Mouse (Mus musculus) heart, embryonic 16.5 days (tissue): ENCODE measurements around the gene Ap3b1. TPM values are rescaled to one million over a fixed set of nuclear protein-coding genes. Genes with fewer than 3 reads are reported as not detected.
"Not testable (repeated sequence)": the region's sequence is repeated elsewhere in the genome, so short reads cannot be mapped to it uniquely, and the experiment has no call there.

ENCODE experiments used
- ATAC-seq: fragments of 200-750 bp; cut with Nextera tagmentation; replicated peaks from 2 replicates; pipeline ENCODE4 v1.8.0; 2017; ENCODE audit warnings: moderate number of reproducible peaks; ENCODE audit not compliant: insufficient read depth, low FRiP score; ENCODE audit errors: extremely low read depth
- H3K27ac ChIP-seq: fragments of 300-500 bp; sonication (generic); 2 replicates; pipeline ENCODE4 v1.5.1; 2014; ENCODE audit warnings: mild to moderate bottlenecking, low read length, control low read depth, moderate library complexity
- H3K27me3 ChIP-seq: fragments of 300-500 bp; sonication (generic); 2 replicates; pipeline ENCODE4 v1.6.1; 2014; ENCODE audit warnings: low read length, mixed read lengths; ENCODE audit not compliant: control insufficient read depth, insufficient read depth
- H3K36me3 ChIP-seq: fragments of 300-500 bp; sonication (generic); 2 replicates; pipeline ENCODE4 v1.6.1; 2014; ENCODE audit not compliant: control insufficient read depth, insufficient read depth
- H3K4me1 ChIP-seq: fragments of 300-500 bp; sonication (generic); 2 replicates; pipeline ENCODE4 v1.6.1; 2014; ENCODE audit warnings: low read length, mixed read lengths; ENCODE audit not compliant: control insufficient read depth, insufficient read depth
- H3K4me2 ChIP-seq: fragments of 300-500 bp; sonication (generic); 2 replicates; pipeline ENCODE4 v1.6.1; 2014; ENCODE audit warnings: low read depth, mild to moderate bottlenecking, control low read depth, low read length
- H3K4me3 ChIP-seq: fragments of 300-500 bp; sonication (generic); 2 replicates; pipeline ENCODE4 v1.5.1; 2014; ENCODE audit warnings: mild to moderate bottlenecking, control low read depth, low read length
- H3K9ac ChIP-seq: fragments of 300-500 bp; sonication (generic); 2 replicates; pipeline ENCODE4 v1.6.1; 2014; ENCODE audit warnings: low read length, control low read depth
- H3K9me3 ChIP-seq: fragments of 300-500 bp; sonication (generic); replicated peaks from 2 replicates; pipeline ENCODE4 v1.6.1; 2016; ENCODE audit warnings: low read length; ENCODE audit not compliant: control insufficient read depth
- WGBS: fragments of 180-500 bp; shearing (Covaris S2); extraction: QIAGEN DNeasy Blood & Tissue Kit; methylation state at CpG from one replicate; pipeline ENCODE4 v1.1.7; 2014; 5-methylcytosine and 5-hydroxymethylcytosine counted together
- polyA plus RNA-seq: library from polyadenylated mRNA; unstranded; fragments of >200 nt; fragmentation: Nextera tagmentation; extraction: Ambion mirVana; gene quantifications from 2 replicates; pipeline ENCODE4 v1.2.1, GENCODE M21; 2015

Gene Ap3b1
- polyA plus RNA-seq, 1 experiment from 2014 or later = 33.3 TPM

DNA sequence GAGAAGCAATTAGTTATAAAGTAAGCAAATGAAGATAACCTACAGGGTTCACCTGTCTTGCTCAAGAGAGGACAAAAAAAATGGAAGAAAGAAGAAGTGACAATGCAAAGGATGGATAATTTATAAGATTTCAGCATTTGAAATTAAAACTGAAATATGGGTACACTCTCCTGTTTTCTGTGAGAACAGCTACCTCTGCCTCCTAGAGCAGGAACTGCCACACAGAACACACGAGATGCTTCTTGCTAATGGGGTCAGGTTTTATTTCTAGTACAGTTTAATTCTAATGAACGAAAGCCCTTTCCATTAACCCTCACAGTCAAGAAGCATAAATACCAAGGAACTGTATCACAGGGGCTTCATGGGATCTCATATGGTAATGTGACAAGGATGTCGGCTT lies 20.4 kb upstream of the Ap3b1 start:
- Histone ChIP-seq H3K27ac (no peak overlapping the region), H3K9me3 (no peaks in the 10 kb centered on the region; the same call in 1 of the 2 replicates), H3K4me1 (no peaks in the 10 kb centered on the region), H3K36me3 (no peaks in the 10 kb centered on the region), H3K4me2 (no peak overlapping the region), H3K27me3 (no peaks in the 10 kb centered on the region), H3K9ac (no peak overlapping the region), H3K4me3 (no peak overlapping the region)
- ATAC-seq = no peak
- WGBS = 63% methylated on average over 3 of the region's 3 CpGs

DNA sequence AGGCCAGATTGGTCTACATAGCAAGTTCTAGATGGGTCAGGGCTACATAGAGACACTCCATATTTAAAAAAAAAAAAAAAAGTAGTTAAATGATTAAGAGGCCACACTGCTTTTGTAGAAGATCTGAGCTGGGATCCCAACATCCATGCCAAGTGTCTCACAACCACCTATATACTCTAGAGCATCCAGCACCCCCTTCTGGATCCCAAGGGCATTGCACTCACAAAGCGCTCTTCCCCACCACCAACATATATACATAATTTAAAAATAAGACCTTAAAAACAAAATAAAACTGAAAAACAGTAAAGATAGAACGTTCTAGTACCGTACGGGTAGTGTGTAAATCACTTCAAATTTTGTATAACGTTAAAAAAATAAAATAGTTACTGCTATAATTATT lies 15.6 kb upstream of the Ap3b1 start:
- WGBS = 91% methylated on average over 5 of the region's 5 CpGs
- no peaks in the 10 kb centered on the region for H3K4me1 ChIP-seq
- H3K9ac ChIP-seq = no peak overlapping the region
- no peak overlapping the region for H3K27ac ChIP-seq
- no peaks in the 10 kb centered on the region; the same call in 1 of the 2 replicates for H3K9me3 ChIP-seq
- H3K36me3 ChIP-seq = no peaks in the 10 kb centered on the region
- ATAC-seq = no peak
- H3K27me3 ChIP-seq = no peaks in the 10 kb centered on the region
- no peak overlapping the region for H3K4me2 ChIP-seq
- H3K4me3 ChIP-seq = no peak overlapping the region

GRCm38 (mm10) chr13:94344600-94344999 lies 14.2 kb upstream of the Ap3b1 start:
- H3K27ac ChIP-seq, H3K36me3 ChIP-seq, H3K9ac ChIP-seq, H3K4me2 ChIP-seq, H3K4me1 ChIP-seq, H3K9me3 ChIP-seq, ATAC-seq, H3K27me3 ChIP-seq, H3K4me3 ChIP-seq: not testable (repeated sequence)
- WGBS = 91% methylated on average over 14 of the region's 14 CpGs

GRCm38 (mm10) chr13:94354584-94354983 lies 4.2 kb upstream of the Ap3b1 start:
- H3K27ac ChIP-seq = no peak overlapping the region
- H3K4me2 ChIP-seq = no peak overlapping the region
- H3K4me1 ChIP-seq = peaks cover 8% of the 10 kb centered on the region
- H3K9ac ChIP-seq = no peak overlapping the region
- no peak for ATAC-seq
- H3K27me3 ChIP-seq = no peaks in the 10 kb centered on the region
- no peak overlapping the region for H3K4me3 ChIP-seq
- WGBS = 56% methylated on average over 3 of the region's 3 CpGs
- peaks cover 4% of the 10 kb centered on the region for H3K9me3 ChIP-seq
- no peaks in the 10 kb centered on the region for H3K36me3 ChIP-seq

GRCm38 (mm10) chr13:94358101-94358400 lies 709 bp upstream of the Ap3b1 start:
- Histone ChIP-seq H3K9me3 (peaks cover 4% of the 10 kb centered on the region), H3K27ac (peak overlapping the region; percentile 93), H3K36me3 (no peaks in the 10 kb centered on the region), H3K4me1 (peaks cover 15% of the 10 kb centered on the region), H3K27me3 (no peaks in the 10 kb centered on the region), H3K9ac (peak overlapping the region; percentile 97), H3K4me3 (peak overlapping the region; percentile 98), H3K4me2 (peak overlapping the region; percentile 98)
- peak; percentile 55; the same call in 1 of the 2 replicates for ATAC-seq
- WGBS = 1% methylated on average over 9 of the region's 9 CpGs

- peaks cover 15% of the 10 kb centered on the region for H3K4me1 ChIP-seq
- ATAC-seq = peak; percentile 5; the same call in 1 of the 2 replicates
- peak overlapping the region; percentile 93 for H3K27ac ChIP-seq
- peak overlapping the region; percentile 98 for H3K4me3 ChIP-seq
- WGBS = 16% methylated on average over 25 of the region's 25 CpGs
- H3K4me2 ChIP-seq = peak overlapping the region; percentile 98
- H3K27me3 ChIP-seq = no peaks in the 10 kb centered on the region
- H3K9ac ChIP-seq = peak overlapping the region; percentile 97
- H3K36me3 ChIP-seq = no peaks in the 10 kb centered on the region
- peaks cover 4% of the 10 kb centered on the region for H3K9me3 ChIP-seq
Measured at GRCm38 (mm10) chr13:94359282-94359920, 641 bp downstream of the Ap3b1 start.

- H3K9ac ChIP-seq, ATAC-seq, H3K9me3 ChIP-seq, H3K27ac ChIP-seq, H3K4me3 ChIP-seq, H3K36me3 ChIP-seq, H3K27me3 ChIP-seq, H3K4me2 ChIP-seq: not testable (repeated sequence)
- H3K4me1 ChIP-seq = peaks cover 22% of the 10 kb centered on the region
- WGBS = 68% methylated on average over 10 of the region's 10 CpGs
Measured at GRCm38 (mm10) chr13:94361013-94361580, 2.3 kb downstream of the Ap3b1 start.

GRCm38 (mm10) chr13:94364336-94364735 lies 5.6 kb downstream of the Ap3b1 start:
- WGBS = 89% methylated on average over 2 of the region's 2 CpGs
- ATAC-seq = no peak
- Histone ChIP-seq H3K36me3 (no peaks in the 10 kb centered on the region), H3K27ac (no peak overlapping the region), H3K4me1 (peaks cover 16% of the 10 kb centered on the region), H3K27me3 (no peaks in the 10 kb centered on the region), H3K4me3 (no peak overlapping the region), H3K4me2 (no peak overlapping the region), H3K9ac (no peak overlapping the region), H3K9me3 (no peaks in the 10 kb centered on the region)

DNA sequence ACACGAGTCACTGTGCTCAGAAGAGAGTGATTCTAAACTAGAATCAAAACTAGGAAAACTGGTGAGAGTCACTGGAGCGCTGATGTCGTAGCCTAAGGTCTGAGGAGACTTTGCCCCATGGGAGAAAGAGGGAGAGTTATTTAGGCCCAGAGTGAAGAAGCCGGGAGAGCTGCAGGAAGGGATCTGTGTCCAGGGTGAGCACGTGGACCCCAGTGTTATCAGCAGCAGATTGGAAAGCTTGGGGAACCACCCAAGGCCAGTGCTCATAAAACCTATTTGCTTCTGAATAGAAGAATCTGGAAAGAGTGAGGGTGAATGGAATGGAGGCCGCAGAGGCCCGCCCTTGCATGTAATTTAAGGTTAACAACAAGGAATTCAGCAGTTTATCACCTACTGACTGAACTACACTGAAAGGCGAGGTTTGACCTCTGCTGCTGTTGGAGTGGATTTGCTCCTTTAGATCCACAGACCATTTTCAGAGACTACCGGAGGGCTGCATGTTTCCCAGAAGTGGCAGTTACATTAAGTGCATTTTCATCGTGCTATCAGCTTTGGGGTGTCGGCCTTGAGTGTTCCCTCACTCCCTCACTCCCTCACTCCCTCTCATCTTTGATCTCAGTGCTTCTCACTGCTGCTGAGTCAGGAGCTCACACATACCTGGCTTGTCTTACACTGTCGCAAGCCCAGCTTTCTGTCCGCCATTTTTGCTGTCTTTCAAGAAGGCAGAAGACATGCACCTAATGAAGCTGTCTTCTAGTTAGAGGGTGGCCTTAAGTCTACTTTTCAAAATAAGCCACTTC lies 6.5 kb downstream of the Ap3b1 start:
- Histone ChIP-seq H3K9ac (no peak overlapping the region), H3K4me3 (no peak overlapping the region), H3K27me3 (no peaks in the 10 kb centered on the region), H3K27ac (0 out of 2 replicates have a peak overlapping the region, but pooled peaks have one; percentile 19), H3K4me2 (no peak overlapping the region), H3K9me3 (no peaks in the 10 kb centered on the region), H3K4me1 (peaks cover 7% of the 10 kb centered on the region), H3K36me3 (0 out of 2 replicates have a peak, but pooled peaks cover 2% of the 10 kb centered on the region)
- WGBS = 65% methylated on average over 13 of the region's 13 CpGs
- no peak for ATAC-seq
